In the genomic region with DNA sequence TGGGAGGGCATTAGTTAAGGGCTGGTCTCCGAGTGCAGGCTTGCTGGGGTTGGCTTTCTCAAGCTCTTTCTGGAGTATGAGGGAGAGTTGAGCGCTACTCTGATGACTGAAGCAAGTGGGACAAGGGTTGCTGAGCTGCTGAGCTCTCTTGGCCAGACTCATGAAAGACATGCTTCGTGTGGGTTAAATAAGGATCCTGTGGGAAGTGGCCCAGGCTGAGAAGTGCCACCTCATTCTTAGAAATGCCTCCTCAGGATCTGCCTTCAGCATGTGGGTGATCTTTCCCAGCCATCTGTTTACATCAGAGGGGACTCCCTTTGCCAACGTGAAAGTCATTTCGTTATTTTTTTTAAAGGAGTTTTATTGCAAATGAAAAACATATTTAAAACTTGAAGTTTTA, we compare ENCODE assay signal across 19 mouse cellular contexts. TPM values are rescaled to one million over a fixed set of nuclear protein-coding genes. Genes with fewer than 3 reads are reported as not detected.
A peak's percentile ranks its signal among the peaks of the same experiment; 100 is the strongest.
DNase-seq lines count a peak whose midpoint lies in the region; ATAC-seq lines count a peak whose summit lies in the region.
"Had no signal": no experiment of that assay in that cellular context is flagged by ENCODE, and none has a peak within 500 bp of the region (broad histone marks: within the 10 kb centered on the region; RNA-seq: fewer than 3 reads in every experiment).

No protein-coding gene starts in this region.

- H3K9ac ChIP-seq in intestine, embryonic 15.5 days = no peak overlapping the region
- H3K9ac ChIP-seq: heart, embryonic 15.5 days; liver, embryonic 13.5 days; midbrain, embryonic 13.5 days had no signal

- H3K27ac ChIP-seq in intestine, embryonic 15.5 days = no peak overlapping the region
- H3K27ac ChIP-seq: heart, embryonic 15.5 days; liver, embryonic 13.5 days; midbrain, embryonic 13.5 days; stomach, postnatal 0 days had no signal

- no peaks in the 10 kb centered on the region for H3K27me3 ChIP-seq in intestine, embryonic 15.5 days (replicated peaks)
- H3K27me3 ChIP-seq: heart, embryonic 15.5 days; liver, embryonic 13.5 days; midbrain, embryonic 13.5 days had no signal

- no peaks in the 10 kb centered on the region for H3K9me3 ChIP-seq in intestine, embryonic 15.5 days
- H3K9me3 ChIP-seq: heart, embryonic 15.5 days; liver, embryonic 13.5 days had no signal

- no peak overlapping the region for H3K4me3 ChIP-seq in intestine, embryonic 15.5 days (replicated peaks)
- H3K4me3 ChIP-seq: heart, embryonic 15.5 days; liver, embryonic 13.5 days; midbrain, embryonic 13.5 days had no signal

- H3K4me2 ChIP-seq in intestine, embryonic 15.5 days (replicated peaks) = no peak overlapping the region
- H3K4me2 ChIP-seq: heart, embryonic 15.5 days; liver, embryonic 13.5 days; midbrain, embryonic 13.5 days had no signal

- DNase-seq in layer of hippocampus, adult 9-11 months = peak; percentile 49
- DNase-seq in layer of hippocampus, postnatal 25 days (ENCODE audit: extremely low spot score in 1 of 2, low spot score in 1 of 2) = no peak
- DNase-seq in frontal cortex, postnatal 36 days (ENCODE audit: low spot score in 2 of 2) = peak; percentile 64 to 75
- peak; percentile 73 for DNase-seq in right cerebral cortex, postnatal 25 days
- DNase-seq in kidney, adult 8-10 months = no peak
- DNase-seq: cerebellum, postnatal 14 days; embryo, embryonic 11 days; kidney, adult 2 months; kidney, postnatal 4 days; liver, embryonic 13.5 days; thymus, postnatal 14 days had no signal

- no peaks in the 10 kb centered on the region for H3K4me1 ChIP-seq in intestine, embryonic 15.5 days (replicated peaks)
- H3K4me1 ChIP-seq: heart, embryonic 15.5 days; liver, embryonic 13.5 days; midbrain, embryonic 13.5 days had no signal

- no peaks in the 10 kb centered on the region for H3K36me3 ChIP-seq in intestine, embryonic 15.5 days
- H3K36me3 ChIP-seq: heart, embryonic 15.5 days; liver, embryonic 13.5 days; midbrain, embryonic 13.5 days had no signal

- 84% methylated on average over 5 of the region's 5 CpGs for WGBS in intestine, embryonic 15.5 days

- ATAC-seq in frontal cortex, adult (ENCODE audit: low TSS enrichment) = peak; percentile 92
- ATAC-seq in intestine, embryonic 15.5 days = no peak
- ATAC-seq: forebrain, embryonic 14.5 days; midbrain, embryonic 13.5 days had no signal

RNA-seq across cellular contexts. Expression of a gene that starts 57.5 kb away (rescaled TPM):
- total RNA-seq in layer of hippocampus, postnatal 25 days (2021) = under 1 TPM; 0.28 to 0.32 TPM
- 0.50 and 0.53 TPM in 2 replicates for polyA plus RNA-seq in intestine, embryonic 15.5 days (2015; fragmentation: Nextera tagmentation; extraction: Ambion mirVana)
- total RNA-seq: ES-E14 had no signal
- polyA plus RNA-seq: kidney, adult 2 months; spleen, adult 2 months had no signal

Comparison
In these comparisons a context has a peak if more than half of its experiments do, and no peak if none do; other contexts are left out.
1. DNase-seq: peak in layer of hippocampus, adult 9-11 months (single experiment), frontal cortex, postnatal 36 days (2 of 2) and right cerebral cortex, postnatal 25 days (single experiment); none in layer of hippocampus, postnatal 25 days (0 of 2) and kidney, adult 8-10 months (0 of 2).